Mouse (Mus musculus): Measurements from ENCODE around the gene Hist1h1t.
"Not testable (repeated sequence)": the region's sequence is repeated elsewhere in the genome, so short reads cannot be mapped to it uniquely, and the experiment has no call there.

Gene Hist1h1t

DNA sequence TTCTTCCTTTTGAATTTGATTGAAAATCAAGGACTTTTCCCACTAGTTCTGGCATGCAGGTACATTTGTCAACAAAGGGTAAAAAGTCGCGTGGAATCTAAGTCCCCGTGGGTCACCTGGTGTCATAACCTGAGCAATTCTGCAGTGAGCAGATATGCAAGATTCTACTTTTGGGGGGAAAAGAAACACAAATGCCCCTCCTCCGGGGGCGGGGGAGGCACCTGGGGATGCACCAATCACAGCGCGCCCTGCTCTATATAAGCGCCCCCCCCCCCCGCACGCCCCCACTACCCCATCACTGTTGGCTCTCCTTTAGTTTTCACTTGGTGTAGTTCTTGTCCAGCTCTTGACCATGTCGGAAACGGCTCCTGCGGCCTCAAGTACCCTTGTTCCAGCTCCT is at the start of gene Hist1h1t:
TSS of gene Hist1h1t (plus strand) at position 301 of the 400 bp plus-strand sequence.
- DNase-seq (ENCODE audit: low read depth in 1 of 2, low spot score in 2 of 2): no peak

DNA sequence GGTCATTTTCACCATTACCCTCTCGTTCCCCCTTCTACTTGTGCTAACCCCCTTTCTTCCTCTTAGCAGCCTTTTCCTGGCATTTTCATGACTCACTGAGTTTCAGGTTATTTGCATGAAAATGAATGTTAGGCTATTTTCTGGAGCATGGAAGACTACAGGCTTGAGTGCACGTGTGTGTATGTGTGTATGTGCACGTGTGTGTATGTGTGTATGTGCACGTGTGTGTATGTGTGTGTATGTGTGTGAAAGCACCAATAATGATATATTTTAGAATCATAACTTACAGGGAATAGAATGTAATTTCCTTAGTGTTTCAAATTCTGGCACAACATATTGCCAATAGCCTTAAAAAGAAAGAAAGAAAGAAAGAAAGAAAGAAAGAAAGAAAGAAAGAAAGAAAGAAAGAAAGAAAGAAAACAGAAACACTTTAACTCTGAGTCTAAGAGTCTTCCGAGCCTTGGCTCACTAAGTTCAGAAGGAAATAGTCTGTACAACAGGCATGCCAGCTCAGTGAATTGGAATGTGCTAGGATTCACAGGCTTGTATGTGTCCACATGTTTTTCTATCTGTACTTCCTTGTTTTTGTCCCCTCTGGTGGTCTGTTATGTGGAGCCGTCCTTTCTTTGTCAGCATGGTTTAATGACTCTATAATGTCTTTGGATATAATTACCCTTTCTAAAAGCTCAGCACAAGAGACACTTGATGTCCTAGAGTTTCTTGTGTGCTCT is 35.8 kb upstream of the Hist1h1t start:
- DNase-seq (ENCODE audit: low read depth in 1 of 2, low spot score in 2 of 2): no peak

DNA sequence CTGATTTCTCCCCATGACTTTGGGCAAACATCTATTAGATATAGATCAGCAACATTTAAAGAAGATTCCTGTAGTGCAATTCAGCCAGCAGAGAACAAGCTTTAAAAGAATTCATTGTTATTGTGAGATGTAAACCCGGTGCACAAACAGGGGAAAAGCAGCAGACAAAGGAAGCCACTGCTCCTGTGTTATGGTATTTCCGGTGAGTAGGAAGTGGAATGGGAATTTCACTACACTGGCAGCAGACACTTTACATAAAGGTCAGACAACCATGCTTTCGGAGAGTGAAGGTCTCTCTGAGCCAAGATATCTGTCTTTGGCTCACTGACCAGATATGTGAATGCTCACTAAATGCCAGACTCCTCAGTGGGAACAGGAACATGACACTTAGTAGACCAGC is 33.1 kb upstream of the Hist1h1t start:
- no peak for DNase-seq (ENCODE audit: low read depth in 1 of 2, low spot score in 2 of 2)

DNA sequence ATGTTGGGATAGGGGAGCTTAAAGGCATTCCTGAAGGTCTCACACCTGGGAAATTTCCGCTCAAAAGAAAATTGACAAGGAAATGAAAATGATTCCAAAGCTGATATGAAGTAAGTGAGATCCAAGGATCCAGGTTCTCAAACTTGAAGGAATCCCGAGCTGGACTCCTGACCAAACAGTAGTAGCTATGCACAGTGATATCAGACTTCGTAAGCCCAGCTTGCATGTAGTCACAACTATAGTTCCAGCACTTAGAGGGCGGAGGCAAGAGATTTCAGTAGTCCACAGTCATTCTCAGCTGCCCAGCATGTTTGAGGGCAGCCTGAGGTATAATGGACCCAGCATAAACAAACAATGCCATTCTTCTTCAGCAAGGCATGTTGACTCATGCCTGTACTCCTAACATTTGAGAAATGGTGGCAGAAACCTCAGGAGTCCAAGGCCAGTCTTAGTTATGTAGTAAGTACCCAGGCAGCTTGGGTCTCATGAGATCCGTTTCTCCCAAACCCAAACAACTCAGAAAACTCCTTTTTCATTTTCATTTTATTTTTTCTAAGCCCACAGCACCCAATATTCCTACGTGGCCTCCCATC is 13.5 kb upstream of the Hist1h1t start:
- DNase-seq (ENCODE audit: low read depth in 1 of 2, low spot score in 2 of 2): no peak

DNA sequence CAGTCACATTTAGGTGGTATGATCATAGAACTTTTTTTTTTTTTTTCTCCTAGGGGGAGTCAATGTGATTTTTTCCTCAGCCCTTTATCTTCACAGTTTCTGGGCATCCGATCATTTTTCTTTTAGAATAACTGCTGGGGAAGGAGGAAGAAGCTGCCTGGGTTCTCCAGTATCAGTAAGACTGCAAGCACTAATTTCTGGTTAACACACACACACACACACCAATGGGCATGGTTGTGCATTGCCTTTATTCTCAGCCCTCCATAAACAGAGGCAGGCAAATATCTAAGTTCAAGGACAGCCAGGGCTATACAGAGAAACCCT is 13.0 kb upstream of the Hist1h1t start:
- DNase-seq (ENCODE audit: low read depth in 1 of 2, low spot score in 2 of 2): no peak

DNA sequence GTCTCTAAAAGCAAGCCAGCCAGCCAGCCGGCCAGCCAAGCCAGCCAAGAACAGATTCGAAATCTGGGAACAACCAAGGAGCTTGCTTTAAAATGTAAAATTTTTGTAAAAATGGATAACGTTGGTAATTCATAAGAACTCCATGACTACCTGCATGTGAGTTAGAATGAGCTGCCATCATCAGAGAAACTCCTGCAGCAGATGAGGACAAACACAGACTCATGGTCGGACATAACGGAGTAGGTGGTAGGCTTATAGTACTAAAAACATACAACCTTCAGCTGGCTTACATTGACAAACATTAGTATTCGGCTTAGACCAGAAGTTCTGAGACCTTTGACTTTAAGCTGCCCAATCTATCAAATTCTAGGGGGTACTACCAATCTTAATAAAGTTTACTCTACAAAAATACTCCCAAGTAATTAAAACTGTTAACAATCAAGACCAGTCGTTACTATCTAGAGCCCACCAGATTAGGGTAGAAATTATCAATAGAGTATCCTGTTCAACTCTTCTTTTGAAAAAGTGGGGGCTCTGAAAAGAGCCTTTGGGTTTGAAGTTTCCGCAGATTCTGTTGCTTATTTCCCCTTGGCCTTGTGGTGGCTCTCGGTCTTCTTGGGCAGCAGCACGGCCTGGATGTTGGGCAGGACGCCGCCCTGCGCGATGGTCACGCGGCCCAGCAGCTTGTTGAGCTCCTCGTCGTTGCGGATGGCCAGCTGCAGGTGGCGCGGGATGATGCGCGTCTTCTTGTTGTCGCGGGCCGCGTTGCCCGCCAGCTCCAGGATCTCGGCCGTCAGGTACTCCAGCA is 12.5 kb upstream of the Hist1h1t start:
- DNase-seq (ENCODE audit: low read depth in 1 of 2, low spot score in 2 of 2): not testable (repeated sequence)

DNA sequence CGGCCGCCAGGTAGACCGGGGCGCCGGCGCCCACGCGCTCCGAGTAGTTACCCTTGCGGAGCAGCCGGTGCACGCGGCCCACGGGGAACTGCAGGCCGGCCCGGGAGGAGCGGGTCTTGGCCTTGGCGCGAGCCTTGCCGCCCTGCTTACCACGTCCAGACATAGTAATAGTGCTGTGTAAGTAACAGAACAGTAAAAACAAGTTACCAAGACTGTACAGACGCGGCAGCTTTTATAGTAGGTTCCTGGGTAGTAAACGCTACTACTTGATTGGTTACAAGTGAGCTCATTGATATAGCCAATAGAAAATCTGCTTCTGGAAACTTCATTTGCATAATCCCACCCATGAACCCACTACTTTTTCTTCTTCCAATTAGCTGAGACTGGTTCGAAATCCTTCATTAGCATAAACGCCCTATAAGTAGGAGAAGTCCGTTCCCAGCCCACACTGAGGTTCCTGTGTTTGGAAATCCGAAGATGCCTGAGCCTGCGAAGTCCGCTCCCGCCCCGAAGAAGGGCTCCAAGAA is 11.8 kb upstream of the Hist1h1t start, which contains the start of the genes Hist1h2ac and Hist1h2bc:
TSS of gene Hist1h2ac (minus strand) at position 194 of the 527 bp plus-strand sequence.
TSS of gene Hist1h2bc (plus strand) at position 445 of the 527 bp plus-strand sequence.
- peak; percentile 78 to 87 for DNase-seq (ENCODE audit: low read depth in 1 of 2, low spot score in 2 of 2)

DNA sequence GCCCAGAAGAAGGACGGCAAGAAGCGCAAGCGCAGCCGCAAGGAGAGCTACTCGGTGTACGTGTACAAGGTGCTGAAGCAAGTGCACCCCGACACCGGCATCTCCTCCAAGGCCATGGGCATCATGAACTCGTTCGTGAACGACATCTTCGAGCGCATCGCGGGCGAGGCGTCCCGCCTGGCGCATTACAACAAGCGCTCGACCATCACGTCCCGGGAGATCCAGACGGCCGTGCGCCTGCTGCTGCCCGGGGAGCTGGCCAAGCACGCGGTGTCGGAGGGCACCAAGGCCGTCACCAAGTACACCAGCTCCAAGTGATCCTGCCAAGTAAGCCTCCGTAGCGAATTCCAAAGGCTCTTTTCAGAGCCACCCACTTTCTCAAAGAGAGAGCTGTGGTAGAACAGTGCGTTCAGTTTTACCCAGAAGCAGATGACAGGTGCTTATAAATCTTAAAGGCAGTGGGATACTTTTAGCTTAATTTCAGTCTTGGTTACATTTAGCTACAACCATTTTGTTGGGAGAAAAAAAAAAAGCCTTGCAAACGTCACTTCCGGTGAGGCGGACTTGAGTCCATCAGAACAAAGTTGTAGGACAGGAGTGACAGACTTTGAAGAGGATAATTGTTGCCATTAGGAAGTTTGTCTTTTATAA is 11.2 kb upstream of the Hist1h1t start:
- peak in 1 of 2 experiments; percentile 32 for DNase-seq (ENCODE audit: low read depth in 1 of 2, low spot score in 2 of 2)

DNA sequence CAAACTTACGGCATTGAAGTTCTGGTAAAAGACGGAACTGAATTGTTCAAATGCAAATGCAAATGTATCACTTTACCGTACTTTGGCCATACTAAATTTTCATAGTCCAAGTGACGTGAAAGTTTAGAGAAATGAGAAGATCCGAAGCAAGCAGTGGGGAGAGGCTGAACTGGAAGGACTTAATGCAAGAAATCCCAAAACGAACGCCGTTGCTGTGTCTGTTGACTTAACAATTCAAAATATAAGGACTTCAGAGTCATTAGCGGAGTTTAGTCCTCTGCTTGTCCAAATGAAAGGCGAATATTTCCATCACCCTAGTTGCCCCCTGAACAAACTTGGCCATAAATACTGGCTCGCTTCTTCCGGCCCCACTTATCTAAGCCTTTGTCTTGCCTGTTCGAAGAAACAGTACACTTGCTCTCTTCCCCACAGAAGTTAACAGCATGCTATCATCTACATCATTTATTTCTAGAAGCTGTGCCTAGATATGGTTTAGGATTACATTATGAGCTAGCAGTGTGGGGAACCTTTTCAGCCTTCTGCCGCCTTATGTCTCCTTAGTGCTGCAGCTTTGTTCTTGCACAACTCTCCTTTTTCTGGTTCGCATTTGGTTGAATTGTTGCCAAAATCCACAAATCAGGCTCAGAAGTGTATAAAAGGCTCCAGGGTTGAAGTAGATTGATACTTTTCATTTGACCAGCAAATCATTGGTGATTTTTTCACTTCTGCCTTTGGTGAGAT is 10.3 kb upstream of the Hist1h1t start:
- no peak for DNase-seq (ENCODE audit: low read depth in 1 of 2, low spot score in 2 of 2)

DNA sequence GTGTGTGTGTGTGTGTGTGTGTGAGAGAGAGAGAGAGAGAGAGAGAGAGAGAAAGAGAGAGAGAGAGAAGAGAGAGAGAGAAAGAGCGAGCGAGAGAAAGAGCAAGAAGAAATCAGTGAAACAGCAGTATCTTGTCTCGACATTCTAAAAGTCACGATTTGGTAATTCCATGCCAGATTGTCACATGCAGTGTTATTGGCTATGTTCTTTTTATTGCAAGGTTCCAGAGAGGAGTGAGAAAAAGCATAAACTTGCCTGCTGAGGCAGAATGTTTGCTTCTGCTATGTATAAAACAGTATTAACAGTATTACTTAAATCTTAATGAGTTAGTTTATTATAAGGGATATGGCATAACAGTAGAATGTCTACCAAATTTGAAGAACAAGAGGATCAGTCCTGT is 9.6 kb upstream of the Hist1h1t start:
- no peak for DNase-seq (ENCODE audit: low read depth in 1 of 2, low spot score in 2 of 2)

DNA sequence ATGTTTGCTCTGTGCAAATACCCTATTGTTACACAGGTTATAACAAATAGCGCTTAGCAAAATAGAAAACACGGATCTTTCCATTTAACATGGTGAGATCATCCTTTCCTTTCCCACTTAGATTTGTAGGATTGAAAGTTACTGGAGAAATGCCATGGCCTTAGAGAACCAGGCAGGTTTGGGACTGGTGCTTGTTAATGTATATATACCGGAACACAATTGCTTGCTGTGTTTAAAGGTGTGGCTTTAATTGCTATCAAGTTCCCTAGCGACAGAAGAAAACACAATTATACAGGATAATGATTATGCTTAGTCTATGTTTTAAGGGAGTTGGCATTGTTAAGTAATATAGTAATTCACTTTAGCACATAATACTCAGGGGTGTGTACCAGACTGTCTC is 8.4 kb upstream of the Hist1h1t start:
- no peak for DNase-seq (ENCODE audit: low read depth in 1 of 2, low spot score in 2 of 2)

DNA sequence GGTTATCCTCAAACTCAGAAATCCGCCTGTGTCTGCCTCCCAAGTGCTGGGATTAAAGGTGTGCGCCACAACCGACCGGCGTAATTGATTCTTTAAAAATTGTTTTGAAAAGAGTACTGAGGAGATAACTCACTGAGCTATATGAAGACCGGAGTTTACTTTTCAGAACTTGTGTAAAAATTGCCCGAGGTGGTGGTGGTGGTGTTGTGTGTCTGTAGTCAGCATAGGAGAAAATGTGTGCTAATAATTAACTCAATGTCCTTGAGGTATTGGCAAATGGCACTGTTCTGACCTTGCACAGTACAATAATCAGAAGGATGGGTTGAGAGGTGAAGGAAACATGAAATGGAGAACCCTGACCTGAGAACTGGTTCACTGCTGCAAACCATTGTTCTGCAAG is 7.7 kb upstream of the Hist1h1t start:
- no peak for DNase-seq (ENCODE audit: low read depth in 1 of 2, low spot score in 2 of 2)

DNA sequence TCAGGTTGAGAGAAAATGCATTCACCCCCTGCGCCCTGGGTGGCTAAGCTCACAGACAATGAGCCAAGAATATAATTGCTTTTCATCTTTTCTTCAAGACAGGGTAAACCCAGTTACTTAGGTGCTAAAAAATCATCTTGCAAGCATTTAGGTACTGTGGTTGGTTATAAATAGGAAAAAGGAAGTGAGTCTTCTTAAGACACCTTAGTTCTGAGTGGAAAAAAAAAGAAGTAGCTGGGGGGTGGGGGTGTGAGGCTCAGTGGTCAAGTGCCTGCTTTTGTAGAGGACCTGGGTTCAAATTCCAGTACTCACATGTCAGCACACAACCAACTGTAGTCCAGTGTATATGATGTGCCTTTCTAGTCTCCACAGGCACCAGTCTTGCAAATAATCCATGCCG is 6.7 kb upstream of the Hist1h1t start:
- no peak for DNase-seq (ENCODE audit: low read depth in 1 of 2, low spot score in 2 of 2)

DNA sequence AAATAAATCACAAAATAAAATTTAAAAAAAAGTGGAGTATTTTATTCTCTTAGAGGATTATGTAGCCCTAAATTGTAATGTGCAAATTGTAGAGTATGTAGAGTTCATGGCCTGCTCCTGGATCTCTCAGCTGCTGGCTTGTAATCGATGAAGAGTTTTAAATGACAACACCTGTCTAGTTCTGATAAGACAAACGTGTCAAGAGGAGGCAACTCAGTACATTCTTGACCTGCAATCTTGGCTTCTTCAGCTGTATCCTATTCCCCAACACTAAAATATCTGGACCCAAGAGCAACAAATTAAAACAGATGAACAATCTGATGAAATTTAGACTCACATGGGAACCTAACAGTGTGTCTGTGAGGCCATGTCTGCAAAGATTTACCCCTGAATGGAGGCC is 6.2 kb upstream of the Hist1h1t start:
- no peak for DNase-seq (ENCODE audit: low read depth in 1 of 2, low spot score in 2 of 2)

DNA sequence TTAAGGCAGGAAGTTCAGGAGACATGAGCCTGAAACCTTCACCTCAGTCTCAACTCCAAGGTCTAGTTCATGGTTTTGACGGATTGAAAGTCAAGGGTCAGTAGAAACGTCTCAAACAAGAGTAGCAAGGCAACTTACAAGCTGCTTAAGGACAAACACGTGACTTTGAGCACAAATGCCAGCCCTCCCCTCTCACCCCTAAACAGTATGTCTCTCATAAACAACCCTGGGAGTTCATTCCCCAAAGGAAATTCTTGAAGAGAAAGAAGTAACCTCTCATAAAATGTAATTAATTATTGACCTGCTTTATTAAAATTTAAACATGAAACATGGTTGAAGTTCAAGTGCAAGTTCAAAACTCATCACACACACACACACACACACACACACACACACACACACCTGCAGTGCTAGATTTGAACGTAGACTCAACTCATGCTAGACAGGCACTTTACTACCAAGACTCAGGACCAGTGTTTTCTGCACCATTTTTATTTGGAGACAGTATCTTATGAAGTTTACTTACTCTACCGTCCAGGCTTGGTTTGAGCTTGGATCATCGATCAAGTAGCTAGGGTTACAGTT is 1.7 kb upstream of the Hist1h1t start:
- no peak for DNase-seq (ENCODE audit: low read depth in 1 of 2, low spot score in 2 of 2)

DNA sequence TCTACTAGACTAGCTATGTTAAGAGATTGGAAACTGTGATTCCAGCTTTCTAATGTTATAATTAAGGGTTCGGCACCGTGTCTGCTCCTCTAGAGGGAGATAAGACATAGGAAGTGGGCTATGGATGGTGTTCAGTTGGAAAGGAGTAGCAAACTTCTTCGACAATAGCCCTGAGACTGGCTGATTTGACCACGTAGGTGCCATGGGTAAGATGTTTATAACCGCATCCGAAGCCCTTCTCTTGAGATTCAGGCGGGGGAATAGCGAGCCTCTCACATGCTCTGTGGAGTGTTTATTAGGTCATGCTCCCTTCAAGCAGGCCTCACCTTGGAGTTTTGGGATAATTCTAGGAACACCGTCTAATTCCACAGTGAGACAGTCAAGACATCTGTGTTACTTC is 658 bp upstream of the Hist1h1t start:
- no peak for DNase-seq (ENCODE audit: low read depth in 1 of 2, low spot score in 2 of 2)

DNA sequence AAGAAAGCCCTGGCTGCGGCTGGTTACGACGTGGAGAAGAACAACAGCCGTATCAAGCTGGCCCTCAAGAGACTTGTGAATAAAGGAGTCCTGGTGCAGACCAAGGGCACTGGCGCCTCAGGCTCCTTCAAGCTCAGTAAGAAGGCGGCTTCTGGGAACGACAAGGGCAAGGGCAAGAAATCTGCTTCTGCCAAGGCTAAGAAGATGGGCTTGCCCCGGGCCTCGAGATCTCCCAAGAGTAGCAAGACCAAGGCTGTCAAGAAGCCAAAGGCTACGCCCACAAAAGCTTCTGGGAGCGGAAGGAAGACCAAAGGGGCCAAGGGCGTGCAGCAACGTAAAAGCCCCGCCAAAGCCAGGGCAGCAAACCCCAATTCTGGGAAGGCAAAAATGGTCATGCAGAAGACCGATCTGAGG is 454 bp downstream of the Hist1h1t start:
- DNase-seq (ENCODE audit: low read depth in 1 of 2, low spot score in 2 of 2): no peak

DNA sequence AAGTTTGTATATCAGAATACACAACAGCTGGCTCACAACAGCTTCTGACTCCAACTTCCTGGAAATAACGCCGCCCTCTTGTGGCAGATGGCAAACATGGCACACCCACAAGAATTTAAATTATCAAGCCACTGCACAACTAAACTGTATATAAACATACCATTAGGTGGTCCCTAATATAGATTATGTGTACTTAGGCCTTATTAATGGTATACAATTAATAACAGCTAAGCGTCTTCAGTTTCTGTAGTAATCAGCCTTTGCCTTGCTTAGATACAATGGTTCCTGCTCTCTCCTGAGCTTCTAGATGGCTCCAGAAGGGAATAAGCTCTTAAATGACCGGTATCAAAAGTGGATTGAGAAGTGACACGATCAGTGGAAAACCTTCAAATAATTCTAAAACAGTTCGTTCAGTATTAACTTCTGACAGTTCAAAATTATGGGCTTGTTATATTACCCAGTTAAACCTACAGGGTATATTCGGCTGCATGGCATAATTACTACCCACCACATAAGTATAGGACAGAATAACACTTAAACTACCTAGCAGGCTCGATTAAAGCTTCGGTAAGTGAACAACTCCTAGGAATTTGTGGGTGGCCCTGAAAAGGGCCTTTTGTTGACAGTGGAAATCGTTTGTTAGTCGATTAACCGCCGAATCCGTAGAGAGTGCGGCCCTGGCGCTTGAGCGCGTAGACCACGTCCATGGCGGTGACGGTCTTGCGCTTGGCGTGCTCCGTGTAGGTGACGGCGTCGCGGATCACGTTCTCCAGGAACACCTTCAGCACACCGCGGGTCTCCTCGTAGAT is 2.1 kb downstream of the Hist1h1t start:
- DNase-seq (ENCODE audit: low read depth in 1 of 2, low spot score in 2 of 2): no peak

DNA sequence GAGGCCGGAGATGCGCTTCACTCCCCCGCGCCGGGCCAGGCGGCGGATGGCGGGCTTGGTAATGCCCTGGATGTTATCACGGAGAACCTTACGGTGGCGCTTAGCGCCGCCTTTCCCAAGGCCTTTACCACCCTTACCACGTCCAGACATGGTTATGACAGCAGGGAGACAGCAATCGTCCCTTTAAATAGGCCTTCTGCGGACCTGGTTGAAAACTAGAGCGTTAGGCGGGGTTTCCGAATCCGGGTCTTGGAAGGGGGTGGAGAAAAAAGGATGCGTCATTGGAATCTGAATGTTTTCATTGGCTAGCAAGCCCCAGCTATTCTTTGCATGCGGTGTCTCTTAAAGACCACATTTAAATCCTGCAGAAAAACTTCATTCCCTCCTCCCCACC is 2.7 kb downstream of the Hist1h1t start, which contains the start of gene Hist1h4c:
TSS of gene Hist1h4c (minus strand) at position 155 of the 394 bp plus-strand sequence.
- DNase-seq (ENCODE audit: low read depth in 1 of 2, low spot score in 2 of 2): peak; percentile 97 to 98
